Mouse (Mus musculus): Measurements from ENCODE around the gene Prkaa1. TPM values are rescaled to one million over a fixed set of nuclear protein-coding genes. Genes with fewer than 3 reads are reported as not detected.

Prkaa1 gene
- polyA plus RNA-seq, 1 experiment from 2014 or later = 18.2 TPM

DNA sequence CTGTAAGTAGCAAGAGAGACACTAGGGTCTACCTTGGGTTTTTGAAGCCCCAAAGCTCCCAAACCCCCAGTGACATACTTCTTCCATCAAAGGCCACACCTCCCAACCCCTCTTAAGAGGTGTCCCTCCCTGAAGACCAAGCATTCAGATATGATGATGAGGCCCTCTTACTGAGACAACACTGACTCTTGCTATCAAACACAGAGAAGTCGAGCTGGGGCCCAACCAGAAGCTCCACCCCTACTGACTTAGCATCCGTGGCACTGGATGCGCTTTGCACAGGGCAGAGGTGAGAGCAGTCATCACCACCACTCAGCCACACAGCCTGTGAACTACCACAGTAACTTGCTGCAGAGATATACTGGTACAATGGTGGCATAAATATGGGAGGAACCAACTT lies 31.0 kb upstream of the Prkaa1 start:
- no peak for ATAC-seq (ENCODE audit: low FRiP score)
- 86% methylated on average over 3 of the region's 3 CpGs for WGBS
- Histone ChIP-seq H3K4me2 (replicated peaks) (no peak overlapping the region), H3K36me3 (replicated peaks; ENCODE audit: control insufficient read depth, insufficient read depth) (peaks cover 5% of the 10 kb centered on the region), H3K9ac (no peak overlapping the region), H3K9me3 (ENCODE audit: control insufficient read depth, low read length) (no peaks in the 10 kb centered on the region), H3K27me3 (ENCODE audit: control insufficient read depth, insufficient read depth, low read length) (no peaks in the 10 kb centered on the region), H3K4me1 (replicated peaks; ENCODE audit: control insufficient read depth, insufficient read depth, low read length) (peaks cover 14% of the 10 kb centered on the region), H3K27ac (no peak overlapping the region), H3K4me3 (replicated peaks; ENCODE audit: low read length) (no peak overlapping the region)
- DNase-seq (ENCODE audit: low spot score) = no peak

- Histone ChIP-seq H3K9ac (peak overlapping the region; percentile 65), H3K4me1 (replicated peaks; ENCODE audit: control insufficient read depth, insufficient read depth, low read length) (peaks cover 20% of the 10 kb centered on the region), H3K9me3 (ENCODE audit: control insufficient read depth, low read length) (no peaks in the 10 kb centered on the region), H3K27ac (peak overlapping the region; percentile 74; the same call in 1 of the 2 replicates), H3K36me3 (replicated peaks; ENCODE audit: control insufficient read depth, insufficient read depth) (peaks cover 31% of the 10 kb centered on the region), H3K27me3 (ENCODE audit: control insufficient read depth, insufficient read depth, low read length) (no peaks in the 10 kb centered on the region), H3K4me3 (replicated peaks; ENCODE audit: low read length) (peak overlapping the region; percentile 87), H3K4me2 (replicated peaks) (peak overlapping the region; percentile 65)
- DNase-seq (ENCODE audit: low spot score) (no peak), ATAC-seq (ENCODE audit: low FRiP score) (no peak)
- WGBS = 66% methylated on average over 8 of the region's 8 CpGs
Measured at GRCm38 (mm10) chr15:5115173-5115572, 28.5 kb upstream of the Prkaa1 start.

DNA sequence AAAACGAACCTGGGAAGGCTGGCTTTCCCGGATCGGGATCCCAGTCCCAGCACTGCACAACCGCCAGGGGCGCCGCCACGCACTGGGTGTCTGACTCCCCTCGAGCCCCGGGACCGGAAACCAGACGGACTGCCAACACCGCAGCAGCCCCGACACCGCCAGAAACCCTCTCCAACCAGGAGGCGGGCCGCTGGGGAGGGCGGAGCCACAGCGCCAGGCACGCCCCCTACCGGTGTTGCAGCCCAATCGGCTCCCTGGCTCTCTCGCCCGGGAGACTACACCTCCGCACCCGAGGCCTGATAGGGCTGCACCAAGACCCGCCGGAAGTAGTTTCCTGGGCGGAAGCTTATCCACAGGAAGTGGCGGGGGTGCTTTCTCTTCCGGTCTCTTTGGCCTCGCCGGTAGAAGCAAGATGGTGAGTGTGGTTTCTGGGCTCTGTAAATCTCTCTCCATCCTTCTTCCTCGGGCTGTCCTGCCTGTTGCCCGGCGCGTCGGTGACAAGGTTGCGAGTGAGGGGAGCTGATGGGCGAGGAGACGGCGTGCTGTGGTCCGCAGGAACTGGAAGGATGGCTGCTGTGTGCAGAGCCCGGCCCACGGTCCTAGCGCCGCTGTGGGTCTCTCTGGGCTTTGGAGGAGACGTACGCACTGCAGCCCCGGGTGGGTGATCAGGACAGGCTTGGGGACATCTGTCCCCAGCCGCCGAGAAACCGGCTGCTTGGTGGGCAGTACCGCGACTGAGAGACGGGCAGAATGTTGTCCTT lies 27.2 kb upstream of the Prkaa1 start, which contains the start of gene Rpl37:
Rpl37 (plus strand) TSS at position 376 of the 761 bp plus-strand sequence.
- Histone ChIP-seq H3K4me1 (replicated peaks; ENCODE audit: control insufficient read depth, insufficient read depth, low read length) (peaks cover 20% of the 10 kb centered on the region), H3K27me3 (ENCODE audit: control insufficient read depth, insufficient read depth, low read length) (no peaks in the 10 kb centered on the region), H3K4me2 (replicated peaks) (peak within 1 kb of the TSS; percentile 91), H3K36me3 (replicated peaks; ENCODE audit: control insufficient read depth, insufficient read depth) (peaks cover 43% of the 10 kb centered on the region), H3K9me3 (ENCODE audit: control insufficient read depth, low read length) (no peaks in the 10 kb centered on the region), H3K9ac (peak within 1 kb of the TSS; percentile 95), H3K4me3 (replicated peaks; ENCODE audit: low read length) (peak within 1 kb of the TSS; percentile 87), H3K27ac (peak within 1 kb of the TSS; percentile 74)
- WGBS = under 1% methylated on average over 55 of the region's 55 CpGs
- DNase-seq (ENCODE audit: low spot score) (peak; percentile 97), ATAC-seq (ENCODE audit: low FRiP score) (peak; percentile 99)

GRCm38 (mm10) chr15:5117031-5117601 lies 26.5 kb upstream of the Prkaa1 start:
- 3% methylated on average over 22 of the region's 22 CpGs for WGBS
- Histone ChIP-seq H3K36me3 (replicated peaks; ENCODE audit: control insufficient read depth, insufficient read depth) (peaks cover 50% of the 10 kb centered on the region), H3K27ac (peak overlapping the region; percentile 74), H3K27me3 (ENCODE audit: control insufficient read depth, insufficient read depth, low read length) (no peaks in the 10 kb centered on the region), H3K9me3 (ENCODE audit: control insufficient read depth, low read length) (no peaks in the 10 kb centered on the region), H3K4me3 (replicated peaks; ENCODE audit: low read length) (peak overlapping the region; percentile 87), H3K9ac (peak overlapping the region; percentile 95), H3K4me2 (replicated peaks) (peak overlapping the region; percentile 91), H3K4me1 (replicated peaks; ENCODE audit: control insufficient read depth, insufficient read depth, low read length) (peaks cover 20% of the 10 kb centered on the region)
- DNase-seq (ENCODE audit: low spot score) (no peak), ATAC-seq (ENCODE audit: low FRiP score) (no peak)

- peaks cover 64% of the 10 kb centered on the region for H3K36me3 ChIP-seq (replicated peaks; ENCODE audit: control insufficient read depth, insufficient read depth)
- no peak for ATAC-seq (ENCODE audit: low FRiP score)
- no peak overlapping the region for H3K9ac ChIP-seq
- peaks cover 20% of the 10 kb centered on the region for H3K4me1 ChIP-seq (replicated peaks; ENCODE audit: control insufficient read depth, insufficient read depth, low read length)
- DNase-seq (ENCODE audit: low spot score) = no peak
- 93% methylated on average over 9 of the region's 9 CpGs for WGBS
- H3K27ac ChIP-seq = no peak overlapping the region
- no peaks in the 10 kb centered on the region for H3K27me3 ChIP-seq (ENCODE audit: control insufficient read depth, insufficient read depth, low read length)
- H3K4me3 ChIP-seq (replicated peaks; ENCODE audit: low read length) = no peak overlapping the region
- no peaks in the 10 kb centered on the region for H3K9me3 ChIP-seq (ENCODE audit: control insufficient read depth, low read length)
- H3K4me2 ChIP-seq (replicated peaks) = no peak overlapping the region
Measured at GRCm38 (mm10) chr15:5118626-5119025, 25.0 kb upstream of the Prkaa1 start.

DNA sequence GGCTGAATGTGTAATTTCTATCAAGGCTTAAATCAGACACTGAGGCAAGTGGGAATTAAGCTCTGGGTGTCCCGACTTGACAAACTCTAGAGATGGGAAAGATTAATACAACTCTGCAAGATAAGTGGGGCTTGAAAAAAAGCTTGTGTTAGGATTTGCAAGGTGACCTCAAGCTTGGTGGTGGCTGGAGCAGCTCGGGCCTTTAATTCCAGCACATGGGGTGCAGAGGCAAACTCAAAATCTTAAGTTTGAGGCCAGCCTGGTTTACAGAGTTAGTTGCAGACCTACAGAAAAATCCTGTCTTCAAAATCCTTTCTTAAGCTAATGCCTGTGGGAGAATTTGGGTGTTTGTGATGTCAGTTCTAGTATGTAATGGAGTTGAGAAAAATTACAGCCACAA lies 24.5 kb upstream of the Prkaa1 start:
- Histone ChIP-seq H3K27me3 (ENCODE audit: control insufficient read depth, insufficient read depth, low read length) (no peaks in the 10 kb centered on the region), H3K4me1 (replicated peaks; ENCODE audit: control insufficient read depth, insufficient read depth, low read length) (peaks cover 20% of the 10 kb centered on the region), H3K36me3 (replicated peaks; ENCODE audit: control insufficient read depth, insufficient read depth) (peaks cover 68% of the 10 kb centered on the region), H3K9ac (no peak overlapping the region), H3K4me3 (replicated peaks; ENCODE audit: low read length) (no peak overlapping the region), H3K4me2 (replicated peaks) (no peak overlapping the region), H3K9me3 (ENCODE audit: control insufficient read depth, low read length) (no peaks in the 10 kb centered on the region), H3K27ac (no peak overlapping the region)
- ATAC-seq (ENCODE audit: low FRiP score) (no peak), DNase-seq (ENCODE audit: low spot score) (no peak)
- 88% methylated on average over 2 of the region's 2 CpGs for WGBS

- H3K27ac ChIP-seq = no peak overlapping the region
- H3K9me3 ChIP-seq (ENCODE audit: control insufficient read depth, low read length) = no peaks in the 10 kb centered on the region
- H3K27me3 ChIP-seq (ENCODE audit: control insufficient read depth, insufficient read depth, low read length) = no peaks in the 10 kb centered on the region
- DNase-seq (ENCODE audit: low spot score) (no peak), ATAC-seq (ENCODE audit: low FRiP score) (no peak)
- no peak overlapping the region for H3K9ac ChIP-seq
- 94% methylated on average over 2 of the region's 2 CpGs for WGBS
- peaks cover 20% of the 10 kb centered on the region for H3K4me1 ChIP-seq (replicated peaks; ENCODE audit: control insufficient read depth, insufficient read depth, low read length)
- H3K4me3 ChIP-seq (replicated peaks; ENCODE audit: low read length) = no peak overlapping the region
- H3K36me3 ChIP-seq (replicated peaks; ENCODE audit: control insufficient read depth, insufficient read depth) = peaks cover 73% of the 10 kb centered on the region
- H3K4me2 ChIP-seq (replicated peaks) = no peak overlapping the region
Measured at GRCm38 (mm10) chr15:5119707-5120106, 24.0 kb upstream of the Prkaa1 start.

DNA sequence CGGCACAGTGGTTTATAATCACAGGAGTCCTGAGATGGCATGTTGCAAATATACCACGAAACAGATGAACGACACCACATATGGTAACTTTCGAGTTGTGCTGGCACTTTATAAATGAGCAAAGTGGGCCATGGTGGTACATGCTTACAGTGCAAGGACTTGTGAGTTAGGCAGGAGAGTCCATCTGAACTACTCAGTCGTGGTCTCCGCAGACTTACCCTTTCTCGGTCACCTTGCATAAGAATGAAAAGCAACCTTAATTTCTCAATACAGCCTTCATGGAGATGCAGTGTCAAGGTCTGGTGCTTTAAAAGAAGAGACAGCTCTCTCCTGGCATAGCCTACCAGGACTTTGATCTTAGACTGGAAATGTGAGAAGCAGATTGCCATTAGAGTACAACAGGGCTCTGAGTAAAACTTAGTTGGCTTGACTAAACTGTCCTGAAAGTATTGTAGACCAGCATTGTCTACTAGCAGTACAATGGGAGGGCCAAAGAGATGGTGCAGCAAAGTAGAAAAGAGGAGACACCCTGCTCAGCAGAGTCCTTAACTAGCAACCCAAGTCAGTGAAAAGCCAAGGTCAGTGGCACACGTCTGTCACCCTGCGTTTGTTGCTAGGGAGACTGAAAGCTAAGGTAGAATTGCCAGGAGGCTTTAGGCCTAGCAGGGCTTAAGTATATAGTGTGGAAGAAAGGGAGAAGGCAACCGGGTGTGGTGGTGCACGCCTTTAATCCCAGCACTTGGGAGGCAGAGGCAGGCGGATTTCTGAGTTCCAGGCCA lies 21.9 kb upstream of the Prkaa1 start:
- Histone ChIP-seq H3K4me1 (replicated peaks; ENCODE audit: control insufficient read depth, insufficient read depth, low read length) (peaks cover 11% of the 10 kb centered on the region), H3K27me3 (ENCODE audit: control insufficient read depth, insufficient read depth, low read length) (no peaks in the 10 kb centered on the region), H3K9ac (no peak overlapping the region), H3K9me3 (ENCODE audit: control insufficient read depth, low read length) (no peaks in the 10 kb centered on the region), H3K36me3 (replicated peaks; ENCODE audit: control insufficient read depth, insufficient read depth) (peaks cover 75% of the 10 kb centered on the region), H3K4me2 (replicated peaks) (no peak overlapping the region), H3K4me3 (replicated peaks; ENCODE audit: low read length) (no peak overlapping the region), H3K27ac (no peak overlapping the region)
- WGBS = 91% methylated on average over 12 of the region's 12 CpGs
- ATAC-seq (ENCODE audit: low FRiP score) (no peak), DNase-seq (ENCODE audit: low spot score) (no peak)

GRCm38 (mm10) chr15:5126456-5126855 lies 17.2 kb upstream of the Prkaa1 start:
- H3K9me3 ChIP-seq (ENCODE audit: control insufficient read depth, low read length) = no peaks in the 10 kb centered on the region
- WGBS = 79% methylated on average over 4 of the region's 4 CpGs
- H3K4me3 ChIP-seq (replicated peaks; ENCODE audit: low read length) = no peak overlapping the region
- H3K4me1 ChIP-seq (replicated peaks; ENCODE audit: control insufficient read depth, insufficient read depth, low read length) = no peaks in the 10 kb centered on the region
- H3K27me3 ChIP-seq (ENCODE audit: control insufficient read depth, insufficient read depth, low read length) = no peaks in the 10 kb centered on the region
- H3K4me2 ChIP-seq (replicated peaks) = no peak overlapping the region
- no peak overlapping the region for H3K27ac ChIP-seq
- no peak overlapping the region for H3K9ac ChIP-seq
- peaks cover 32% of the 10 kb centered on the region for H3K36me3 ChIP-seq (replicated peaks; ENCODE audit: control insufficient read depth, insufficient read depth)
- DNase-seq (ENCODE audit: low spot score) (no peak), ATAC-seq (ENCODE audit: low FRiP score) (no peak)
